Mouse (Mus musculus) liver, postnatal 0 days (tissue): ENCODE data around the gene Slco2b1. TPM values are rescaled to one million over a fixed set of nuclear protein-coding genes. Genes with fewer than 3 reads are reported as not detected.
"Not testable (repeated sequence)": the region's sequence is repeated elsewhere in the genome, so short reads cannot be mapped to it uniquely, and the experiment has no call there.

Experiments
- ATAC-seq: fragments of 200-750 bp; cut with Nextera tagmentation; 2 replicates; pipeline ENCODE4 v1.8.0; 2017; ENCODE audit warnings: mild to moderate bottlenecking, moderate library complexity
- DNase-seq: peaks from one replicate; pipeline ENCODE4 v3.0.0-alpha.2; 2016
- H3K27ac ChIP-seq: fragments of 300-500 bp; sonication (generic); 2 replicates; pipeline ENCODE4 v1.5.1; 2014; ENCODE audit warnings: antibody characterized with exemption, moderate library complexity, mild to moderate bottlenecking, low read depth
- H3K27me3 ChIP-seq: fragments of 300-500 bp; sonication (generic); 2 replicates; pipeline ENCODE4 v1.6.1; 2014; ENCODE audit warnings: low read length, control low read depth, mixed read lengths; ENCODE audit not compliant: insufficient read depth
- H3K36me3 ChIP-seq: fragments of 300-500 bp; sonication (generic); replicated peaks from 2 replicates; pipeline ENCODE4 v1.6.1; 2014; ENCODE audit warnings: mild to moderate bottlenecking, control low read depth, low read length, moderate library complexity, mixed read lengths; ENCODE audit not compliant: insufficient read depth
- H3K4me1 ChIP-seq: fragments of 300-500 bp; sonication (generic); 2 replicates; pipeline ENCODE4 v1.6.1; 2014; ENCODE audit warnings: antibody characterized with exemption, mild to moderate bottlenecking, control low read depth; ENCODE audit not compliant: insufficient read depth
- H3K4me2 ChIP-seq: fragments of 300-500 bp; sonication (generic); 2 replicates; pipeline ENCODE4 v1.6.1; 2014; ENCODE audit warnings: low read depth, mild to moderate bottlenecking, low read length, moderate library complexity, mixed read lengths
- H3K4me3 ChIP-seq: fragments of 300-500 bp; sonication (generic); 2 replicates; pipeline ENCODE4 v1.5.1; 2014; ENCODE audit warnings: low read depth, low read length
- H3K9ac ChIP-seq: fragments of 300-500 bp; sonication (generic); replicated peaks from 2 replicates; pipeline ENCODE4 v1.6.1; 2014; ENCODE audit warnings: mild to moderate bottlenecking, moderate library complexity
- H3K9me3 ChIP-seq: fragments of 300-500 bp; sonication (generic); 2 replicates; pipeline ENCODE4 v1.6.1; 2016; ENCODE audit warnings: mild to moderate bottlenecking, control low read depth, low read length, mixed read lengths
- CTCF ChIP-seq: sonication (generic); IDR thresholded peaks from 2 replicates; pipeline ENCODE4 v1.5.1; 2016; ENCODE audit warnings: antibody characterized with exemption, low read depth
- EP300 ChIP-seq: IDR thresholded peaks from 2 replicates; pipeline ENCODE4 v1.6.1; 2016; ENCODE audit warnings: antibody characterized with exemption, low read depth, mild to moderate bottlenecking
- WGBS: fragments of 180-500 bp; shearing (Covaris S2); extraction: QIAGEN DNeasy Blood & Tissue Kit; methylation state at CpG from one replicate; pipeline ENCODE4 v1.1.7; 2014; ENCODE audit not compliant: insufficient replicate concordance; 5-methylcytosine and 5-hydroxymethylcytosine counted together
- polyA plus RNA-seq: library from polyadenylated mRNA; unstranded; fragments of >200 nt; fragmentation: Nextera tagmentation; extraction: Ambion mirVana; gene quantifications from 2 replicates; pipeline ENCODE4 v1.2.1, GENCODE M21; 2015

Slco2b1 gene
- polyA plus RNA-seq, 1 experiment from 2014 or later: 0.68 TPM

- Histone ChIP-seq H3K9me3 (no peaks in the 10 kb centered on the region), H3K4me3 (no peak overlapping the region), H3K4me2 (no peak overlapping the region), H3K36me3 (no peaks in the 10 kb centered on the region), H3K9ac (no peak overlapping the region), H3K4me1 (no peaks in the 10 kb centered on the region), H3K27me3 (no peaks in the 10 kb centered on the region), H3K27ac (no peak overlapping the region)
- TF ChIP-seq CTCF (no peak), EP300 (no peak)
- no peak for DNase-seq
- 84% methylated on average over 3 of the region's 3 CpGs for WGBS
- no peak for ATAC-seq
Observed at GRCm38 (mm10) chr7:99698576-99698975, 12.6 kb downstream of the Slco2b1 start.

GRCm38 (mm10) chr7:99695471-99696057, 15.6 kb downstream of the Slco2b1 start:
- 76% methylated on average over 8 of the region's 8 CpGs for WGBS

GRCm38 (mm10) chr7:99694424-99694823, 16.7 kb downstream of the Slco2b1 start:
- not testable (repeated sequence) for H3K9ac ChIP-seq, H3K4me3 ChIP-seq, ATAC-seq, H3K27me3 ChIP-seq, H3K9me3 ChIP-seq, H3K4me1 ChIP-seq, DNase-seq, H3K4me2 ChIP-seq, H3K27ac ChIP-seq, H3K36me3 ChIP-seq
- WGBS: 77% methylated on average over 5 of the region's 5 CpGs

More at GRCm38 (mm10) chr7:99695471-99696057, 15.6 kb downstream of the Slco2b1 start:
- H3K4me3 ChIP-seq: no peak overlapping the region
- no peak overlapping the region for H3K27ac ChIP-seq
- DNase-seq (no peak), ATAC-seq (no peak)
- no peaks in the 10 kb centered on the region for H3K4me1 ChIP-seq
- H3K9ac ChIP-seq: no peak overlapping the region
- H3K36me3 ChIP-seq: no peaks in the 10 kb centered on the region
- no peaks in the 10 kb centered on the region for H3K27me3 ChIP-seq
- H3K4me2 ChIP-seq: no peak overlapping the region
- H3K9me3 ChIP-seq: no peaks in the 10 kb centered on the region
- no peak for TF ChIP-seq CTCF
- no peak for TF ChIP-seq EP300

- no peaks in the 10 kb centered on the region for H3K36me3 ChIP-seq
- no peaks in the 10 kb centered on the region for H3K9me3 ChIP-seq
- ATAC-seq: no peak
- TF ChIP-seq EP300 (no peak), CTCF (no peak)
- DNase-seq: no peak
- no peak overlapping the region for H3K4me3 ChIP-seq
- WGBS: 83% methylated on average over 3 of the region's 3 CpGs
- no peaks in the 10 kb centered on the region for H3K27me3 ChIP-seq
- no peak overlapping the region for H3K27ac ChIP-seq
- H3K4me1 ChIP-seq: no peaks in the 10 kb centered on the region
- no peak overlapping the region for H3K9ac ChIP-seq
- no peak overlapping the region for H3K4me2 ChIP-seq
Observed at GRCm38 (mm10) chr7:99693976-99694375, 17.2 kb downstream of the Slco2b1 start.

- Histone ChIP-seq H3K9ac (no peak overlapping the region), H3K9me3 (no peaks in the 10 kb centered on the region), H3K27ac (no peak overlapping the region), H3K27me3 (no peaks in the 10 kb centered on the region), H3K4me2 (no peak overlapping the region), H3K4me1 (no peaks in the 10 kb centered on the region), H3K4me3 (no peak overlapping the region), H3K36me3 (no peaks in the 10 kb centered on the region)
- DNase-seq (no peak), ATAC-seq (no peak)
- WGBS: 85% methylated on average over 3 of the region's 3 CpGs
- TF ChIP-seq CTCF: no peak
- TF ChIP-seq EP300: no peak
Observed at GRCm38 (mm10) chr7:99693387-99693786, 17.8 kb downstream of the Slco2b1 start.

- 21% methylated on average over 3 of the region's 3 CpGs for WGBS
- no peak overlapping the region for H3K4me3 ChIP-seq
- no peak for DNase-seq
- H3K4me1 ChIP-seq: no peaks in the 10 kb centered on the region
- H3K9me3 ChIP-seq: no peaks in the 10 kb centered on the region
- ATAC-seq: no peak
- TF ChIP-seq CTCF (no peak), EP300 (no peak)
- no peak overlapping the region for H3K27ac ChIP-seq
- no peaks in the 10 kb centered on the region for H3K27me3 ChIP-seq
- H3K9ac ChIP-seq: no peak overlapping the region
- H3K4me2 ChIP-seq: no peak overlapping the region
- no peaks in the 10 kb centered on the region for H3K36me3 ChIP-seq
Observed at GRCm38 (mm10) chr7:99692396-99692795, 18.7 kb downstream of the Slco2b1 start.

- TF ChIP-seq CTCF: no peak
- TF ChIP-seq EP300: no peak
- WGBS: 66% methylated on average over 6 of the region's 7 CpGs
- H3K9me3 ChIP-seq: no peaks in the 10 kb centered on the region
- no peaks in the 10 kb centered on the region for H3K36me3 ChIP-seq
- ATAC-seq (no peak), DNase-seq (no peak)
- no peaks in the 10 kb centered on the region for H3K4me1 ChIP-seq
- H3K9ac ChIP-seq: no peak overlapping the region
- no peak overlapping the region for H3K4me2 ChIP-seq
- H3K27me3 ChIP-seq: no peaks in the 10 kb centered on the region
- no peak overlapping the region for H3K27ac ChIP-seq
- no peak overlapping the region for H3K4me3 ChIP-seq
Observed at GRCm38 (mm10) chr7:99690819-99691218, 20.3 kb downstream of the Slco2b1 start.
